Mouse (Mus musculus) myocyte (in vitro differentiated cells): ENCODE results near the gene Rimbp2.

Experiments
- CEBPB ChIP-seq: IDR thresholded peaks from 2 replicates; pipeline ENCODE4 v1.6.1; 2011; ENCODE audit warnings: mild to moderate bottlenecking, moderate library complexity; ENCODE audit not compliant: poor library complexity, insufficient read depth, severe bottlenecking
- E2F4 ChIP-seq: IDR thresholded peaks from one replicate; pipeline ENCODE4 v1.6.1; 2011; ENCODE audit warnings: mild to moderate bottlenecking, control low read depth, moderate library complexity; ENCODE audit not compliant: insufficient read depth
- MAX ChIP-seq: IDR thresholded peaks from one replicate; pipeline ENCODE4 v1.6.1; 2011; ENCODE audit warnings: low read depth, mild to moderate bottlenecking, control low read depth
- MYOD1 ChIP-seq, 3 experiments: IDR thresholded peaks; one replicate each; pipeline ENCODE4 v1.6.1; 2011; ENCODE audit warnings: control low read depth in 2 of 3, low read depth in 2 of 3, mild to moderate bottlenecking in 2 of 3, moderate library complexity in 1 of 3; ENCODE audit not compliant: insufficient read length in 2 of 3, control insufficient read depth in 1 of 3
- MYOG ChIP-seq, 3 experiments: IDR thresholded peaks; one replicate each; pipeline ENCODE4 v1.6.1; 2011; ENCODE audit warnings: control low read depth in 2 of 3, low read depth in 2 of 3, mild to moderate bottlenecking in 2 of 3; ENCODE audit not compliant: insufficient read length in 2 of 3, control insufficient read depth in 1 of 3, insufficient read depth in 1 of 3
- POLR2A ChIP-seq: IDR thresholded peaks from one replicate; pipeline ENCODE4 v1.6.1; 2011; ENCODE audit warnings: low read depth, mild to moderate bottlenecking, control low read depth, moderate library complexity; ENCODE audit not compliant: insufficient read length
- POLR2AphosphoS2 ChIP-seq: IDR thresholded peaks from one replicate; pipeline ENCODE4 v1.6.1; 2011; ENCODE audit warnings: low read depth, control low read depth; ENCODE audit not compliant: insufficient read length
- REST ChIP-seq: IDR thresholded peaks from one replicate; pipeline ENCODE4 v1.6.1; 2011; ENCODE audit warnings: mild to moderate bottlenecking, control low read depth, moderate library complexity; ENCODE audit not compliant: insufficient read depth, insufficient read length
- SRF ChIP-seq: IDR thresholded peaks from one replicate; pipeline ENCODE4 v1.6.1; 2011; ENCODE audit warnings: low read depth; ENCODE audit not compliant: control insufficient read depth, insufficient read length
- TCF12 ChIP-seq: IDR thresholded peaks from one replicate; pipeline ENCODE4 v1.6.1; 2011; ENCODE audit warnings: mild to moderate bottlenecking, control low read depth; ENCODE audit not compliant: poor library complexity, insufficient read depth, severe bottlenecking
- TCF3 ChIP-seq: IDR thresholded peaks from one replicate; pipeline ENCODE4 v1.6.1; 2011; ENCODE audit warnings: low read depth, control low read depth; ENCODE audit not compliant: insufficient read length
- USF1 ChIP-seq: IDR thresholded peaks from one replicate; pipeline ENCODE4 v1.6.1; 2011; ENCODE audit warnings: low read depth, mild to moderate bottlenecking, control low read depth, moderate library complexity

DNA sequence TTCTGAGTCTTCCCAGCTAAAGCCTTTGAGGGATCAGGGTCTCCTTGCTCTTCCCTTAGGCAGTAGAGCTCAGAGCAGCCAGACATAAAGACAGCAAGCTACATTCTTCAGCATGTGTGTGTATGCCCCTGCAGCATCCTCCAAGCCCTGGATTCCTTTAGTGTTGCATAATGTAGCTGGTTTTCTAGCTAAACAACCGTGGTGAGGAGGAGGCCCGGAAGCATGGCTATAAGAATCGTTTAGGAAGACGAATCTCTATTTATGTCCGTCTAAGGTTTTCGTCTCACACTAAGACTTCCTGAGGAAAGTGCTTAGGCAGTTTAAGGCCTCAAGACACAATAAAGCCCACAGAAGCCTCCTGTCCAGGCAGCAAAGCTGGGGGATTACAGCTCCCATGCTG is 89.8 kb downstream of the Rimbp2 start:
- TF ChIP-seq POLR2A (no peak), USF1 (no peak), TCF12 (no peak), CEBPB (no peak), TCF3 (no peak), SRF (no peak), REST (no peak), POLR2AphosphoS2 (no peak), MAX (no peak), MYOD1 (IDR thresholded peaks at IDR 0.05; ENCODE audit: control insufficient read depth in 1 of 3, insufficient read length in 2 of 3, low read depth in 2 of 3) (no peak), MYOG (IDR thresholded peaks at IDR 0.05; ENCODE audit: control insufficient read depth in 1 of 3, insufficient read depth in 1 of 3, insufficient read length in 2 of 3, low read depth in 2 of 3) (no peak), E2F4 (no peak)
